Mouse (Mus musculus) kidney, adult 2 months (tissue): ENCODE data around the gene Senp3.

Experiments
- CTCF ChIP-seq: fragments of 200-500 bp; conservative IDR thresholded peaks from 2 replicates; pipeline ENCODE4 v1.5.1; 2011; ENCODE audit warnings: low read depth, mild to moderate bottlenecking, control low read depth, low read length, moderate library complexity, mixed read lengths; ENCODE audit not compliant: insufficient read depth, insufficient read length
- POLR2A ChIP-seq: fragments of 200-500 bp; IDR thresholded peaks from one replicate; pipeline ENCODE4 v1.6.1; 2011; ENCODE audit warnings: low read depth, low read length, control low read depth

- TF ChIP-seq POLR2A, result no peak
- TF ChIP-seq CTCF, result no peak
Measured at GRCm38 (mm10) chr11:69720852-69721251, 39.0 kb upstream of the Senp3 start.
